Mouse (Mus musculus): ENCODE data around the gene Ndufaf5.

GRCm38 (mm10) chr2:140242398-140242797 is 71.9 kb downstream of the Ndufaf5 start:
- no peak for TF ChIP-seq CTCF (IDR thresholded peaks at IDR 0.05; ENCODE audit: low read depth, low read length)
- no peak for TF ChIP-seq GATA1 (IDR thresholded peaks at IDR 0.05; ENCODE audit: borderline replicate concordance, low read length)

Data from G1E (cell line).